Mouse (Mus musculus): ENCODE measurements around the gene Gpam.

DNA sequence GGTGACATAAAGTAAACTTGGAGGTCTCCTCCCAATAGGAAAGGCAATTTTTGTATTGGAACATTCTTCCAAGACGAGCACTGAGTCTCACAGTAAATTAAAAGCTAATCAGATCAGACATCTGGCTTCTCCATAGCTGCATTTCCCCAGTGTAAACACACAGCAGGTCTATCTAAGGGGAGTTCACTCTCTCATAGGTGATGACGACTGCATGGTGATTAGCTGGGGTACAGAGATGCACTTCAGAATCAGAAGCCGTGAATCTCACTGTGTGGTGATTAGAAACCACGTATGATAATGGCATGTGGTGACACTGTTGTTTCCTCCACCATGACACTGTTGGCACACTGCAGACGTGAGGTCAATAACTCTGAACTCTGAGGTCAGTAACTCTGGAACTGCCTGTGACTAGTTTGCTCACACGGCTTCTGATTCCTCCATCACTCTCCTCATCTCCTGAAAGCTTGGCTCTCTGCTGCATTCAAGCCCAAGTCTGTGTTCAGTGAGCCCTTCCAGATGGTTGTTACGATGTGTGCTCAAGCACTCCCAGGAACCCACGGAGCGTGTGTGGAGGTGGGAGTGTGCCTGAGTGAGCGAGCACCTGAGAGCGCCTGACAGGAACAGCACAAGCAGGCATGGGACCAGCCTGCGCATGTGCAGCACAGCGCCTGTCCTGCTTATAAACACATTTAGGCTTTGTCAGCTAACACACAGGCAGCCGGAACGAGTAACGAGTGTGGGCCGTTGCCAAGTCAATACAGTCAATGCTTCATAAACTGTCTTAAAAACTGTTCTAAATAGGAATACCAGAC, 35.2 kb downstream of the Gpam start:
- TF ChIP-seq POLR2A (IDR thresholded peaks at IDR 0.05; ENCODE audit: insufficient read depth, low read length) (no peak), CTCF (IDR thresholded peaks at IDR 0.05; ENCODE audit: low read depth, low read length) (no peak), EP300 (IDR thresholded peaks at IDR 0.05; ENCODE audit: insufficient read depth, low read depth, low read length) (no peak)
